Mouse (Mus musculus) CH12.LX (cell line): ENCODE data around the gene Zdhhc19. TPM values are rescaled to one million over a fixed set of nuclear protein-coding genes. Genes with fewer than 3 reads are reported as not detected.

ENCODE experiments used
- DNase-seq: peaks from one replicate; pipeline ENCODE4 v3.0.0-alpha.2; 2013; ENCODE audit errors: extremely low read depth
- H3K27ac ChIP-seq: 2 replicates; pipeline ENCODE4 v1.5.1; 2012; ENCODE audit warnings: low read depth, mild to moderate bottlenecking, control low read depth, moderate library complexity; ENCODE audit not compliant: insufficient read depth
- H3K27me3 ChIP-seq: replicated peaks from 2 replicates; pipeline ENCODE3; 2012; ENCODE audit warnings: inconsistent platforms
- H3K36me3 ChIP-seq, 2 experiments: replicated peaks in 1 of 2; 2 replicates each; pipeline versions ENCODE3 to v1.6.1; 2012; ENCODE audit warnings: inconsistent platforms in 1 of 2, low read length in 1 of 2, mild to moderate bottlenecking in 1 of 2, mixed read lengths in 1 of 2, moderate library complexity in 1 of 2; ENCODE audit not compliant: control insufficient read depth in 1 of 2, insufficient read depth in 1 of 2
- H3K4me1 ChIP-seq, 2 experiments: 2 replicates each; pipeline ENCODE4 v1.6.1; 2012; ENCODE audit warnings: inconsistent platforms in 1 of 2, moderate library complexity in 1 of 2; ENCODE audit not compliant: insufficient read depth in 2 of 2, control insufficient read depth in 1 of 2
- H3K4me2 ChIP-seq: 2 replicates; pipeline ENCODE4 v1.6.1; 2012; ENCODE audit warnings: low read depth, mild to moderate bottlenecking, control low read depth; ENCODE audit not compliant: poor library complexity, insufficient read depth, severe bottlenecking
- H3K4me3 ChIP-seq, 3 experiments: fragments of 150-350 bp in 1 of 3; sonication (generic) in 1 of 3; replicated peaks in 1 of 3; 2 replicates each; pipeline versions ENCODE3 to v1.5.1; 2011 to 2012; ENCODE audit warnings: low read depth in 2 of 3, low read length in 2 of 3, mild to moderate bottlenecking in 2 of 3, moderate library complexity in 2 of 3, control low read depth in 1 of 3, improper control_type of control experiment in 1 of 3, inconsistent platforms in 1 of 3, mixed read lengths in 1 of 3; ENCODE audit not compliant: poor library complexity in 1 of 3
- H3K79me2 ChIP-seq: replicated peaks from 2 replicates; pipeline ENCODE4 v1.6.1; 2012; ENCODE audit warnings: mild to moderate bottlenecking, moderate library complexity; ENCODE audit not compliant: control insufficient read depth, poor library complexity, insufficient read depth, severe bottlenecking; ENCODE audit errors: extremely low read depth
- H3K9ac ChIP-seq: 2 replicates; pipeline ENCODE4 v1.6.1; 2012; ENCODE audit warnings: low read depth, mild to moderate bottlenecking, control low read depth, moderate library complexity; ENCODE audit not compliant: insufficient read depth
- H3K9me3 ChIP-seq: replicated peaks from 2 replicates; pipeline ENCODE3; 2012; ENCODE audit warnings: low read length, inconsistent platforms, mixed read lengths
- E2F4 ChIP-seq: IDR thresholded peaks from 2 replicates; pipeline ENCODE4 v1.6.1; 2011; ENCODE audit warnings: low read depth, low read length, improper control_type of control experiment; ENCODE audit not compliant: insufficient replicate concordance
- ELF1 ChIP-seq: IDR thresholded peaks from 2 replicates; pipeline ENCODE4 v1.6.1; 2014; ENCODE audit warnings: low read depth, mild to moderate bottlenecking, inconsistent platforms, low read length, improper control_type of control experiment
- ETS1 ChIP-seq: conservative IDR thresholded peaks from 2 replicates; pipeline ENCODE4 v1.6.1; 2012; ENCODE audit warnings: low read depth, mild to moderate bottlenecking, inconsistent platforms, low read length, improper control_type of control experiment, moderate library complexity
- GABPA ChIP-seq: IDR thresholded peaks from 2 replicates; pipeline ENCODE4 v1.6.1; 2012; ENCODE audit warnings: low read depth, low read length, improper control_type of control experiment, inconsistent platforms; ENCODE audit not compliant: insufficient replicate concordance
- HCFC1 ChIP-seq: IDR thresholded peaks from 2 replicates; pipeline ENCODE4 v1.6.1; 2012; ENCODE audit warnings: low read depth, mild to moderate bottlenecking, inconsistent platforms, low read length, improper control_type of control experiment
- KAT2A ChIP-seq: IDR thresholded peaks from 2 replicates; pipeline ENCODE4 v1.6.1; 2012; ENCODE audit warnings: low read length, improper control_type of control experiment, inconsistent platforms; ENCODE audit not compliant: insufficient replicate concordance
- MAX ChIP-seq: IDR thresholded peaks from 2 replicates; pipeline ENCODE4 v1.6.1; 2011; ENCODE audit warnings: low read length, improper control_type of control experiment
- MAZ ChIP-seq: IDR thresholded peaks from 2 replicates; pipeline ENCODE4 v1.6.1; 2012; ENCODE audit warnings: low read depth, mild to moderate bottlenecking, inconsistent platforms, low read length, improper control_type of control experiment, moderate library complexity
- MEF2A ChIP-seq: IDR thresholded peaks from 2 replicates; pipeline ENCODE4 v1.6.1; 2014; ENCODE audit warnings: low read depth, mild to moderate bottlenecking, inconsistent platforms, low read length, improper control_type of control experiment, borderline replicate concordance
- MYC ChIP-seq: IDR thresholded peaks from 2 replicates; pipeline ENCODE4 v1.6.1; 2011; ENCODE audit warnings: low read depth, mild to moderate bottlenecking, improper control_type of control experiment, low read length
- NELFE ChIP-seq: IDR thresholded peaks from 2 replicates; pipeline ENCODE4 v1.6.1; 2011; ENCODE audit warnings: low read depth, low read length, improper control_type of control experiment
- PAX5 ChIP-seq: IDR thresholded peaks from 2 replicates; pipeline ENCODE4 v1.6.1; 2012; ENCODE audit warnings: low read length, inconsistent platforms, mixed read lengths
- POLR2AphosphoS2 ChIP-seq: IDR thresholded peaks from 2 replicates; pipeline ENCODE4 v1.6.1; 2011; ENCODE audit warnings: low read depth, low read length, improper control_type of control experiment
- RCOR1 ChIP-seq: conservative IDR thresholded peaks from 2 replicates; pipeline ENCODE4 v1.6.1; 2012; ENCODE audit warnings: low read depth, mild to moderate bottlenecking, inconsistent platforms, low read length, improper control_type of control experiment
- SIN3A ChIP-seq: IDR thresholded peaks from 2 replicates; pipeline ENCODE4 v1.6.1; 2012; ENCODE audit warnings: low read length, improper control_type of control experiment, inconsistent platforms
- TCF12 ChIP-seq: IDR thresholded peaks from 2 replicates; pipeline ENCODE4 v1.6.1; 2014; ENCODE audit warnings: low read depth, mild to moderate bottlenecking, inconsistent platforms, low read length, improper control_type of control experiment
- UBTF ChIP-seq: IDR thresholded peaks from 2 replicates; pipeline ENCODE4 v1.6.1; 2012; ENCODE audit warnings: low read depth, mild to moderate bottlenecking, inconsistent platforms, low read length, improper control_type of control experiment, moderate library complexity
- USF1 ChIP-seq: IDR thresholded peaks from 2 replicates; pipeline ENCODE4 v1.6.1; 2014; ENCODE audit warnings: low read depth, mild to moderate bottlenecking, inconsistent platforms, low read length, improper control_type of control experiment
- USF2 ChIP-seq: conservative IDR thresholded peaks from 2 replicates; pipeline ENCODE4 v1.6.1; 2011; ENCODE audit warnings: low read depth, low read length, improper control_type of control experiment
- ZC3H11A ChIP-seq: IDR thresholded peaks from 2 replicates; pipeline ENCODE4 v1.6.1; 2012; ENCODE audit warnings: low read depth, mild to moderate bottlenecking, inconsistent platforms, low read length, improper control_type of control experiment
- ZKSCAN1 ChIP-seq: IDR thresholded peaks from 2 replicates; pipeline ENCODE4 v1.6.1; 2012; ENCODE audit warnings: low read depth, inconsistent platforms, low read length, improper control_type of control experiment, borderline replicate concordance
- ZMIZ1 ChIP-seq: IDR thresholded peaks from 2 replicates; pipeline ENCODE4 v1.6.1; 2012; ENCODE audit warnings: low read depth, mild to moderate bottlenecking, inconsistent platforms, low read length, improper control_type of control experiment
- dilution Hi-C: fragments of 300-500 bp; cut with MboI; formaldehyde crosslinking; loops from 2 replicates; pipeline ENCODE4 v1.14.3; 2020; ENCODE audit warnings: low sequenced_read_pairs; ENCODE audit not compliant: extremely low pct_unique_long_range_greater_than_20kb, extremely low pct_ligation_motif_present
- in situ Hi-C: fragments of 300-500 bp; cut with MboI; formaldehyde crosslinking; loops from 3 replicates; pipeline ENCODE4 v1.14.3; 2019; ENCODE audit warnings: low sequenced_read_pairs, low pct_ligation_motif_present, low pct_unique_long_range_greater_than_20kb, mixed read lengths
- polyA plus RNA-seq: library from polyadenylated mRNA; unstranded; fragments of >175 nt; gene quantifications from 2 replicates; pipeline ENCODE4 v1.2.1, GENCODE M21; 2012; ENCODE audit warnings: low read depth; ENCODE audit not compliant: insufficient read length
- total RNA-seq, 2 experiments: library from RNA; depleted of rRNA; stranded (reverse); fragments of 300-350 nt in 1 of 2; fragments of >200 nt in 1 of 2; gene quantifications; 2 replicates each; pipeline ENCODE4 v1.2.3; 2012 to 2014

The Zdhhc19 gene
- total and polyA plus RNA-seq, 3 experiments, result not detected

GRCm38 (mm10) chr16:32502621-32503335 is 6.7 kb downstream of the Zdhhc19 start:
- Histone ChIP-seq H3K4me2 (no peak overlapping the region), H3K27ac (no peak overlapping the region)

GRCm38 (mm10) chr16:32503633-32504032 is 7.6 kb downstream of the Zdhhc19 start:
- H3K4me1 ChIP-seq, result peaks cover 3 to 15% of the 10 kb centered on the region in 2 experiments; a peak in 3 of 4 replicates
- dilution Hi-C loops (no loop called here), in situ Hi-C loops (loop anchor here (5.0 kb wide), 1 partner anchor 169 kb away; no protein-coding TSS in a partner anchor)

More at GRCm38 (mm10) chr16:32502621-32503335, 6.7 kb downstream of the Zdhhc19 start:
- Histone ChIP-seq H3K27me3 (peaks cover 3% of the 10 kb centered on the region), H3K4me1 (peaks cover 3 to 15% of the 10 kb centered on the region in 2 experiments; a peak in 3 of 4 replicates), H3K79me2 (no peaks in the 10 kb centered on the region), H3K9me3 (no peaks in the 10 kb centered on the region), H3K4me3 (no peak overlapping the region), H3K9ac (no peak overlapping the region), H3K36me3 (no peaks in the 10 kb centered on the region)
- TF ChIP-seq PAX5, result no peak
- peak; percentile 38; the same call in 1 of the 2 replicates for TF ChIP-seq ELF1
- peak; percentile 13; the same call in 1 of the 2 replicates for TF ChIP-seq USF2
- dilution Hi-C loops (no loop called here), in situ Hi-C loops (loop anchor here (5.0 kb wide), 1 partner anchor 170 kb away; no protein-coding TSS in a partner anchor)
- peak; percentile 40 for DNase-seq

GRCm38 (mm10) chr16:32506298-32506697 is 10.2 kb downstream of the Zdhhc19 start:
- no peak for DNase-seq
- Histone ChIP-seq H3K4me3 (no peak overlapping the region), H3K4me1 (peaks cover 3 to 9% of the 10 kb centered on the region in 2 experiments; a peak in 3 of 4 replicates), H3K27ac (no peak overlapping the region), H3K9me3 (no peaks in the 10 kb centered on the region), H3K36me3 (no peaks in the 10 kb centered on the region), H3K9ac (no peak overlapping the region), H3K27me3 (peaks cover 5% of the 10 kb centered on the region)
- TF ChIP-seq ZMIZ1 (no peak), SIN3A (no peak)
- TF ChIP-seq, all 38 proteins: peak for 0
- in situ Hi-C loops, result no loop called here
- H3K79me2 ChIP-seq, result no peaks in the 10 kb centered on the region
- dilution Hi-C loops, result no loop called here
- no peak overlapping the region for H3K4me2 ChIP-seq

More at GRCm38 (mm10) chr16:32503633-32504032, 7.6 kb downstream of the Zdhhc19 start:
- Histone ChIP-seq H3K9me3 (no peaks in the 10 kb centered on the region), H3K79me2 (no peaks in the 10 kb centered on the region), H3K9ac (no peak overlapping the region), H3K27ac (no peak overlapping the region), H3K4me2 (no peak overlapping the region), H3K4me3 (no peak overlapping the region), H3K36me3 (no peaks in the 10 kb centered on the region), H3K27me3 (peaks cover 3% of the 10 kb centered on the region)
- TF ChIP-seq ELF1, result no peak
- TF ChIP-seq HCFC1, result no peak
- TF ChIP-seq TCF12, result no peak
- no peak for TF ChIP-seq UBTF
- no peak for TF ChIP-seq MYC
- no peak for TF ChIP-seq MAX
- no peak for TF ChIP-seq RCOR1
- TF ChIP-seq GABPA, result no peak
- no peak for TF ChIP-seq MAZ
- no peak for TF ChIP-seq MEF2A
- no peak for TF ChIP-seq E2F4
- no peak for TF ChIP-seq USF1
- no peak for TF ChIP-seq NELFE
- no peak for TF ChIP-seq ZKSCAN1
- no peak for TF ChIP-seq ETS1
- no peak for TF ChIP-seq KAT2A
- no peak for TF ChIP-seq ZC3H11A
- TF ChIP-seq POLR2AphosphoS2, result no peak
- no peak for DNase-seq
